In genomic region chr12:116273733-116274132, GRCm38 (mm10) we compare ENCODE assay signal across 30 mouse cellular contexts. TPM values are rescaled to one million over a fixed set of nuclear protein-coding genes. Genes with fewer than 3 reads are reported as not detected.
"Had no signal": no experiment of that assay in that cellular context is flagged by ENCODE, and none has a peak within 500 bp of the region (broad histone marks: within the 10 kb centered on the region; RNA-seq: fewer than 3 reads in every experiment).

No protein-coding gene starts in this region.

- H3K27me3 ChIP-seq: hindbrain, embryonic 13.5 days; hindbrain, embryonic 15.5 days; limb, embryonic 12.5 days had no signal

- H3K4me2 ChIP-seq: heart, embryonic 13.5 days; heart, embryonic 15.5 days; hindbrain, embryonic 13.5 days; hindbrain, embryonic 15.5 days; intestine, embryonic 15.5 days; limb, embryonic 12.5 days; liver, embryonic 11.5 days had no signal

- ATAC-seq: inflammation-experienced regulatory T-cells, adult 6 months; intestine, embryonic 15.5 days; intestine, postnatal 0 days had no signal

- H3K9ac ChIP-seq: heart, embryonic 13.5 days; heart, embryonic 15.5 days; hindbrain, embryonic 13.5 days; hindbrain, embryonic 15.5 days; intestine, embryonic 15.5 days; limb, embryonic 12.5 days had no signal

- DNase-seq: gastrocnemius, postnatal 14 days; gastrocnemius, postnatal 36 days; heart, adult 18-20 months; heart, postnatal 14 days; heart, postnatal 36 days; kidney, adult 18-20 months; kidney, adult 8-10 months; kidney, postnatal 10 days; kidney, postnatal 25 days; kidney, postnatal 4 days; liver had no signal

- H3K4me1 ChIP-seq: heart, embryonic 10.5 days; heart, embryonic 13.5 days; heart, embryonic 15.5 days; hindbrain, embryonic 13.5 days; hindbrain, embryonic 15.5 days; intestine, embryonic 15.5 days; limb, embryonic 10.5 days; limb, embryonic 12.5 days had no signal

- H3K9me3 ChIP-seq: heart, embryonic 10.5 days; heart, embryonic 13.5 days; heart, embryonic 15.5 days; hindbrain, embryonic 13.5 days; hindbrain, embryonic 15.5 days; intestine, embryonic 15.5 days; limb, embryonic 10.5 days; limb, embryonic 12.5 days had no signal

- H3K27ac ChIP-seq: heart, embryonic 10.5 days; heart, embryonic 13.5 days; heart, embryonic 15.5 days; hindbrain, embryonic 13.5 days; hindbrain, embryonic 15.5 days; intestine, embryonic 15.5 days; layer of hippocampus, adult 2 months; left cerebral cortex, adult 2 months; limb, embryonic 10.5 days; limb, embryonic 12.5 days had no signal

- H3K4me3 ChIP-seq: heart, embryonic 10.5 days; heart, embryonic 13.5 days; heart, embryonic 15.5 days; hindbrain, embryonic 13.5 days; hindbrain, embryonic 15.5 days; intestine, embryonic 15.5 days; layer of hippocampus, adult 2 months; left cerebral cortex, adult 2 months; limb, embryonic 10.5 days; limb, embryonic 12.5 days had no signal

- H3K36me3 ChIP-seq: heart, embryonic 10.5 days; heart, embryonic 13.5 days; heart, embryonic 15.5 days; hindbrain, embryonic 13.5 days; hindbrain, embryonic 15.5 days; intestine, embryonic 15.5 days; limb, embryonic 10.5 days; limb, embryonic 12.5 days had no signal

RNA-seq across cellular contexts. Expression of gene Gm11027, which starts 1.5 kb away (rescaled TPM):
- polyA plus RNA-seq: gonadal fat pad, adult 2 months; heart, embryonic 10.5 days; heart, embryonic 13.5 days; heart, embryonic 15.5 days; heart, postnatal 0 days; hindbrain, embryonic 11.5 days; hindbrain, embryonic 13.5 days; hindbrain, embryonic 15.5 days; intestine, embryonic 15.5 days; intestine, postnatal 0 days; kidney, embryonic 14.5 days; kidney, embryonic 16.5 days; limb, embryonic 10.5 days; limb, embryonic 12.5 days; limb, embryonic 14.5 days; liver, embryonic 11.5 days had no signal
